Mouse (Mus musculus) urinary bladder, postnatal 14 days (tissue): ENCODE results near the gene Mybpc2.
A peak's percentile ranks its signal among the peaks of the same experiment; 100 is the strongest.

Source experiments
- DNase-seq: peaks from one replicate; pipeline ENCODE4 v3.0.0; 2021; ENCODE audit warnings: low spot score

The Mybpc2 gene

GRCm38 (mm10) chr7:44525126-44525832, 823 bp upstream of the Mybpc2 start:
- peak; percentile 82 for DNase-seq

DNA sequence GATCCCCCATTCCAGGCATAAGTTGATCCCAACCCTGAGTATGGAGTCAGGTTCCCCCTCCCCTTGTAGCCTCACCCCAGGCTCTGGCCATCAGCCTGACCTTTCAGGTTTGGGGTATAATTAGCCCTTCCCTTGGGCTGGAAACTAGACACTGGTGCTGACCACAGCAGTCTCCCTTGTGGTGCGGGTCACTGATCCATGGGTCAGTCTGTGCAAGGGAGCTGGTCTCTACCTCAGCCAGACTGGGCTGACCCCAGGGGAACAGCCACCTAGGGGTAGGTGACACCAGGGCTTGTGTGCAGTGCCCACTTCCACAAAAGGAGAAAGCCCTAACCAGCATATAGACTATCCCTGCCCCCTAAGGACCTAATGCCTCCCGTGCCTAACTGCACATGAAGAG, 1.4 kb downstream of the Mybpc2 start:
- DNase-seq = no peak

DNA sequence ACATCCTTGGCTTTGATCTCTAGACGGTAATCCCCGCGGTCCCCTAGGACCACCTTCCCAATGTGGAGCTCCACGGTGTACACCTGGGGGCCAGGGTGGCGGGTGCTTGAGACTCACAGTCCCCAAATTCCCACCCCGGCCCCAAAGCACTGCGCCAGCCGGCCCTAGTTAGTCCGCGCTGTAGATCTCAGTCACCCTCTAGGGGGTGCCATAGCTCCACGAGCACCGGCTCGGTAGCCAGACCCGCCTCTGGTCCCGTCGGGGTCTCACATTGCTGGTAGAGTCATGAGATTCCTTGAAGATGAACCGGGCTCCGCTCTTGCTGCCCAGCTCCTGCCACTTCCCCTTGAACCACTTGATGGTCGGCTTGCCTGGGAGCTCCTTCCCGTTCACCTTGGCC, 2.7 kb downstream of the Mybpc2 start:
- peak; percentile 60 for DNase-seq

- no peak for DNase-seq
Measured at GRCm38 (mm10) chr7:44520990-44521389, 3.5 kb downstream of the Mybpc2 start.

DNA sequence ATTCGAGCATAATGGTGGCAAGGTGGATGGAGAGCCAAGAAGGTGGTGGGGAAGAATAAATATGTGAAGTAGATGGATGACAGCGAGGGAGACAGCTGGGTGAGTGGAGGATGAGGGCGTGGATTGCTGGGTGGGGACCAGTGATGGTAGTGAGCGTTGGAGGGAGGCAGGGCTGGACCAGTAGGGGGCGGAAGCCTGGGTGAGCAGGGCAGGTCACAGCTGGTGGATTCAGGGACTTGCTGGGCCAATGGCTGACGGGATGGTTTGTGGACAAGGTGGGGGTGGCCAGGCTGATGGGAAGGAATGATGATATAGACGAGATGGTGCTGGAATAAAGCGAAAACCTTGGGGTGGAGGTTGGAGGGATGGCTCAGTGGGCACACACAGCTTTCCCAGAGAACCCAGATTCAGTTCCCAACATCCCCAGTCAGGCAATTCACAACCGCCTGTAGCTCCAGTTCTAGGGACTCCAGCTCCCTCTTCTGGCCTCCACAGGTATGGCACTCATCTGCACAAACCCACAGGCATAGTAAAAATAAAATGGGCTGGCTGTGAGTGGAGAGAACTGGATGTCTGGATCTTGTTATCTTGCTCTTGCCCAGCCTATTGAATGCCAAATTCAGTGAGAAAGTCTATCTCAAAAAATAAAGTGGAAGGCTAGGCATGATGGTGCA, 5.1 kb downstream of the Mybpc2 start:
- no peak for DNase-seq

DNA sequence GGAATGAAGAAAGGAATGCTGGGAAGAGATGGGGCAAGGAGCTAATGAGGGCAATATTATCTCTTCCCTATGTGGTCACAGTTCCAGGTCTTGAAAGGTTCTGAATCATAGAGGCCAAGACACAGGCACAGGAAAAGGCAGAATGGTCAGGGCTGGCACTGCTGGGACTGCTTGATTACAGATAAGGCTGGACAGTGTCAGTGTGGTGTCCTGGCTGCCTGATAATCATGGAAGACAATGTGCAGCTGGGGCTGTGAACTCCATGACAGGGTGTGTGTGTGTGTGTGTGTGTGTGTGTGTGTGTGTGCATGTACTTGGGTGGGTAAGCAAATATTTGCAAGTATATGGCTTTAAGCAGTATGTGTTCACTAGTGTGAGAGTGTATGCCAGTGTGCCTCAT, 17.0 kb downstream of the Mybpc2 start:
- DNase-seq = no peak

GRCm38 (mm10) chr7:44501563-44502115, 22.8 kb downstream of the Mybpc2 start:
- DNase-seq = peak; percentile 65

DNA sequence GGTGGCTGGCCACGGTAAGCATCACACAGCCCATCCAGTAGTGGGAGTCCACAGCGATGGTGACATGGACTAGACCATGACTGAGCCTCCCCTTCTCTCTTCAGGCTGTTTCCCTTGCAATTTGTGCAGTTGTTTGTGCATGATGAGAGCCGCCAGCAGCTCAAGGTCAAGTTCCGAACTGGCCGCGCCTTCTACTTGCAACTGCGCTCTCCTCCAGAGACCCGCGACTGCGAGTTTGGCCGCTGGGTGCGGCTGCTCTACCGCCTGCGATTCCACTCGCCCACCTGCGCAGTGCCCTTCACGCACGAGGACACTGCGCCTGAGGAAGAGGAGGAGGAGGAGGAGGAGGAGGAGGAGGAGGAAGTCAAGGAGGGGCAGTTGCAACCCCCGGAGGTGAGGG, 24.4 kb downstream of the Mybpc2 start:
- no peak for DNase-seq

DNA sequence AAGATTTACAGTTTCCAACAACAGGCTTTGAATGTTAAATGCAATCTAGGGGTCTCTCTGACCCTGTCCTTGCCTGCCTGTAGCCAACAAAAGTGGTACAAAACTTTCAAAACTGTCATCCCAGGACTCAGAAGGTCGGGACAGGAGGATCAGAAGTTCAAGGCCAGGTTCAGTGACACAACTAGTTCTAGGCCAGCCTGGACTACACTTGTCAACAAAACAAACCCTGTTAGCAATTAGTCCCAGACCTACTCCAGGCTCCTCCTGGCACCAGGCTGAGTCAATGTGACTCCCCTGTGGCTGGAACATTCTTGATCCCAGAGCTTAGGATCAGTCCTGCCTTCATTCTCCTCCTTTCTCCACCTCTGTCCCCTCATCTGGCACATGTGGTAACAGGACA, 25.5 kb downstream of the Mybpc2 start:
- no peak for DNase-seq

GRCm38 (mm10) chr7:44497361-44498055, 26.9 kb downstream of the Mybpc2 start:
- no peak for DNase-seq

- no peak for DNase-seq
Measured at GRCm38 (mm10) chr7:44496771-44497109, 27.7 kb downstream of the Mybpc2 start.

- peak; percentile 98 for DNase-seq
Measured at GRCm38 (mm10) chr7:44495992-44496770, 28.3 kb downstream of the Mybpc2 start, which contains the start of the genes Emc10 and Fam71e1. Emc10 (minus strand) TSS chr7:44496529. Fam71e1 (plus strand) TSS chr7:44496581.

GRCm38 (mm10) chr7:44495086-44495485, 29.4 kb downstream of the Mybpc2 start:
- DNase-seq = no peak

- DNase-seq = no peak
Measured at GRCm38 (mm10) chr7:44494681-44495080, 29.8 kb downstream of the Mybpc2 start.

DNA sequence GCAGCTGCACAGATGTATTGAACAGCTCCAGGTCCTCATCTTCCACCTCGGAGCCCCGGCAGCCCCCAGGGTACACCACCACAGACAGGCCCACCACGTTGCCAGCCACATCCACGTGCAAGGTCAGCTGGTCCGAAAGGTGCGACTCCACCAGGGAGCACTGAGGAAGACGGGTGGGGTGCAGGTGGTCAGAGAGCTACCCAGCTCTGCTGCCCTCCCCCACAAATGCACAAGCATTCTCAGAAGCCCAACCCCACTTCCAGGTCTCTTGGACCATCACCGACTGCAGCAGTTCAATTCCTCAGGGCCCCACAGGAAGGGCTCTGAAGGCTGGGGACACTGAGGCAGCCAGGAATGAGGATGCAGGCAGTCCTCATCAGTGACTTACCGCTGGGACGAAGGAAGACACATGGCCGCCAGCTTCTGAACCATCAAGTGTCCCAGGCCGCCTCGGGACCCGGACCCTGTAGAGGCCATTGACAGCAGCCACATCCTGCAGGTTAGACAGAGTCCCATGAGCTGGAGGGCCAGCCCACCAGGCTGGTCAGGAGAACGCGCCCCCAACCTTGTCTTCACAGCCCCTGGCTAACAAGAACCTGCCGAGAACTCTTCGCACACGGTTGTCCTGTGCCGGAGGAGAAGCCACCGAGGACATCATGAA, 32.2 kb downstream of the Mybpc2 start:
- no peak for DNase-seq

- no peak for DNase-seq
Measured at GRCm38 (mm10) chr7:44491391-44491790, 33.1 kb downstream of the Mybpc2 start.

- no peak for DNase-seq
Measured at GRCm38 (mm10) chr7:44490281-44490680, 34.2 kb downstream of the Mybpc2 start.

DNA sequence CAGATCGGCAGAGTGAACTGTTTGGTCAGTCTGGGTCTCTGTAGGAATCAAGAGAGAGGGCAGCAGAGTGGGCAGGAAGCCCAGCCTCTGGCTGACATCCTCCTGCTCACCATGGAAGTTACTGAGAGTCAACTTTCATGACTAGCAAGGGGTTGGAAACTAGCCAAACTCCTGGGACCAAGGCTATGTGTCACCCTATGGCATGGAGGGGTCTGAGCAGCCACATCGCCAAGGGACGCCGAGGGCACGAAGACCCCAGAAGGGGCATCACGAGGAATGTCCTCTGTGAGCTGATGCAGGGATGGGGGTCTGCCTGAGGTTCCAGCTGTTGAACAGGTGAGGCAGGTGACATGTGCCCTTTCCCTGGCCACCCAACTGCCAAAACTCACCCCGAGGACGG, 35.9 kb downstream of the Mybpc2 start:
- DNase-seq = no peak

DNA sequence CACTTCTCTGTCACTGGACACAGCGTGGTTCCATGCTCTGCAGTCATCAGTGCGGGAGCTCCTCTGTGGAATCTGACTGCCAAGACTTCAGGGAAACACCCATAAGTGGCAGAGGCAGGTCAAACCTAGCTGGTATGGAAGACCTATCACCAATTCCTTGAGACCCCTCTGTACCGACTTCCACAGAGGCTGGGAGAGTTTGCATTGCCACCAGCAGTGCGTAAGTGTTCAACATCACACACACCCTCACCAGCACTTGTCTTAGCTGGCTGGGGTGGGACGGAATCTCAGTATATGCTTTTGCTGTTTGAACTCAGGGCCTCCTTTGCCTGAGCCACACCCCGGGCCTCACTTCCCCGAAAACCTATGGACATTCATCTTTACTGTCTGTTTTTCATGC, 36.5 kb downstream of the Mybpc2 start:
- no peak for DNase-seq

GRCm38 (mm10) chr7:44486927-44487575, 37.4 kb downstream of the Mybpc2 start:
- DNase-seq = no peak
